Mouse (Mus musculus): ENCODE data around the gene Ap3d1. TPM values are rescaled to one million over a fixed set of nuclear protein-coding genes. Genes with fewer than 3 reads are reported as not detected.

Ap3d1 gene
- polyA plus RNA-seq, 2 experiments = 20.1 to 26.2 TPM

DNA sequence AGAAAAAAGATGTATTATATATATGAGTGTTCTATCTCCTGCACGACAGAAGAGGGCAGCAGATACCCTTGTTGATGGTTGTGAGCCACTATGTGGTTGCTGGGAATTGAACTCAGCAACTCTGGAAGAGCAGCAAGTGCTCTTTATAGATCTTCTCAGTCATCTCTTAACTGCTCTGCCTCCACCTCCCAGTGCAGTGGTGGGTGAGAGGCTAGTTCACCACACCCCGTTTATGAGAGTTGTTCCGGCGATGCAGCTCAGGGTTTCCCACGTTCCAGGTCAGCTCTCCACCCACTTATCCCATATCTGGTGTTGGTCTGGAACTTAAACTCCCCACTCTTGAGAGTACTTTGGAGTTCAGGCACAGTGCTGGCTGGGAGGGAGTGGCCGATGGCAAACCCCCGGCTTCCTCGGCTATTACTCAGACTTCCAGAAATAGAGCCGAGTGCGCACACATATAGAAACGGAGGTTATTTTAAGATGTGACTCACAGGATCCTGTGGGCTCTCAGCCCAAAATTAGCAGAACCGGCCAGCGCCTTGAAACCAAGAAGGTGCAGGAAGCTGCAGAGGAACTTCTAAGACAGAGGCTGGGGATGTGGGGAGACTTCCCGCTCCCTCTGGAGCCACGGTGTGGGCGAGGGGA, 9.2 kb upstream of the Ap3d1 start:
- Histone ChIP-seq H3K27ac (peak overlapping the region; percentile 12; the same call in 1 of the 2 replicates), H3K4me2 (ENCODE audit: low read depth) (peak overlapping the region; percentile 76), H3K27me3 (ENCODE audit: control insufficient read depth, insufficient read depth, low read length) (no peaks in the 10 kb centered on the region), H3K4me3 (ENCODE audit: insufficient read depth in 1 of 2, low read depth in 2 of 2, low read length in 2 of 2) (peak overlapping the region; percentile 8 to 34), H3K9ac (replicated peaks) (peak overlapping the region; percentile 23), H3K4me1 (replicated peaks; ENCODE audit: control insufficient read depth in 2 of 2, insufficient read depth in 2 of 2, low read length in 1 of 2) (peaks cover 17 to 19% of the 10 kb centered on the region in 2 experiments), H3K9me3 (ENCODE audit: control insufficient read depth, low read length) (no peaks in the 10 kb centered on the region), H3K36me3 (replicated peaks; ENCODE audit: control insufficient read depth, insufficient read depth, low read depth) (no peaks in the 10 kb centered on the region)
- TF ChIP-seq EP300 (IDR thresholded peaks at IDR 0.05; ENCODE audit: low read depth) (no peak), CTCF (IDR thresholded peaks at IDR 0.05; ENCODE audit: low read depth) (peak; percentile 64)
- DNase-seq (ENCODE audit: low read depth in 3 of 3, low spot score in 3 of 3) (no peak), ATAC-seq (ENCODE audit: insufficient read depth) (no peak)
- 2% methylated on average over 16 of the region's 16 CpGs for WGBS (ENCODE audit: insufficient replicate concordance)

DNA sequence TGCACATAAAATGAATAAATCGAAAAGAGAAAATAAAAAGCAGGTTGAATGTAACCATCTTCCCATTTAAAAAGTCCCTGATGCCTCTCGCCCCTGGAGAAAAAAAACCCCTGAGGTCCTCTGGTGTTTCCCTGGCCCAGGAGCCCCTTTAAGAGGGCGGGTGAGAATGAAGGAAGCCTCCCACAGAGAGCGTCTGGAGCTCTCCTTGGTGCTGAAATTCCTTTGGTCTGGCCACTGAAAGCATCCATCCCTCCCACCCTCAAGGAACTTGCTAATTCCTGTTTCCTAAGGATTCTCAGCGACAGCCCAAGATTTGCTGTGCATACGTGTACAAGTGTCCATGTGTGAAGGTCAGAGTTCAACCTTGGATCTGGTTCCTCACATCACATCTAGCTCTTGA, 6.5 kb upstream of the Ap3d1 start:
- H3K4me1 ChIP-seq (replicated peaks; ENCODE audit: control insufficient read depth in 2 of 2, insufficient read depth in 2 of 2, low read length in 1 of 2) = peaks cover 21 to 26% of the 10 kb centered on the region in 2 experiments
- ATAC-seq (ENCODE audit: insufficient read depth) (no peak), DNase-seq (ENCODE audit: low read depth in 3 of 3, low spot score in 3 of 3) (peak in 2 of 3 experiments; percentile 57 to 58)
- no peak overlapping the region for H3K4me3 ChIP-seq (ENCODE audit: insufficient read depth in 1 of 2, low read depth in 2 of 2, low read length in 2 of 2)
- no peaks in the 10 kb centered on the region for H3K9me3 ChIP-seq (ENCODE audit: control insufficient read depth, low read length)
- no peak overlapping the region for H3K4me2 ChIP-seq (ENCODE audit: low read depth)
- H3K36me3 ChIP-seq (replicated peaks; ENCODE audit: control insufficient read depth, insufficient read depth, low read depth) = no peaks in the 10 kb centered on the region
- TF ChIP-seq EP300 (IDR thresholded peaks at IDR 0.05; ENCODE audit: low read depth) (no peak), CTCF (IDR thresholded peaks at IDR 0.05; ENCODE audit: low read depth) (no peak)
- H3K9ac ChIP-seq (replicated peaks) = no peak overlapping the region
- 8% methylated on average over 6 of the region's 6 CpGs for WGBS (ENCODE audit: insufficient replicate concordance)
- H3K27ac ChIP-seq = no peak overlapping the region
- H3K27me3 ChIP-seq (ENCODE audit: control insufficient read depth, insufficient read depth, low read length) = no peaks in the 10 kb centered on the region

DNA sequence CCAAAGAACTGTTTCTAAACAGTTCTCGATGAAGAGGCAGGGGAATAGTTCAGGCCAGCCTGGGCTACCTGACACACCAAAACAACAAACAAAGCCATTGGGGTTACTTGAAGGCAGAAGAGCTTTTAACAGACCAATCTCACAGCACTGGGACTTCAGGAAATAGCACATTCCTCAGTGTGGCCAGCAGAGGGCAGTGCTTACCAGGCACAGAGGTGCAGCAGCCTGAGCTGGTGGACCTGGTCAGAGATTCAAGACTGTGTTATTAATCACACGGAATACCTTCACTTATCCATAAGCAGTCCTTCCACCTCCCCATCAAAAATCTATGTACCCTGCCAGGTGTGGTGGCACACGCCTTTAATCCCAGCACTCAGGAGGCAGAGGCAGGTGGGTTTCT, 5.3 kb upstream of the Ap3d1 start:
- H3K36me3 ChIP-seq (replicated peaks; ENCODE audit: control insufficient read depth, insufficient read depth, low read depth) = no peaks in the 10 kb centered on the region
- H3K4me1 ChIP-seq (replicated peaks; ENCODE audit: control insufficient read depth in 2 of 2, insufficient read depth in 2 of 2, low read length in 1 of 2) = peaks cover 21 to 25% of the 10 kb centered on the region in 2 experiments
- H3K9me3 ChIP-seq (ENCODE audit: control insufficient read depth, low read length) = no peaks in the 10 kb centered on the region
- peak; percentile 98 for TF ChIP-seq CTCF (IDR thresholded peaks at IDR 0.05; ENCODE audit: low read depth)
- TF ChIP-seq EP300 (IDR thresholded peaks at IDR 0.05; ENCODE audit: low read depth) = no peak
- ATAC-seq (ENCODE audit: insufficient read depth) (no peak), DNase-seq (ENCODE audit: low read depth in 3 of 3, low spot score in 3 of 3) (peak; percentile 57 to 64 (median 62))
- no peak overlapping the region for H3K27ac ChIP-seq
- no peak overlapping the region for H3K4me2 ChIP-seq (ENCODE audit: low read depth)
- WGBS (ENCODE audit: insufficient replicate concordance) = 8% methylated on average over 3 of the region's 3 CpGs
- no peak overlapping the region for H3K9ac ChIP-seq (replicated peaks)
- no peak overlapping the region for H3K4me3 ChIP-seq (ENCODE audit: insufficient read depth in 1 of 2, low read depth in 2 of 2, low read length in 2 of 2)
- no peaks in the 10 kb centered on the region for H3K27me3 ChIP-seq (ENCODE audit: control insufficient read depth, insufficient read depth, low read length)

DNA sequence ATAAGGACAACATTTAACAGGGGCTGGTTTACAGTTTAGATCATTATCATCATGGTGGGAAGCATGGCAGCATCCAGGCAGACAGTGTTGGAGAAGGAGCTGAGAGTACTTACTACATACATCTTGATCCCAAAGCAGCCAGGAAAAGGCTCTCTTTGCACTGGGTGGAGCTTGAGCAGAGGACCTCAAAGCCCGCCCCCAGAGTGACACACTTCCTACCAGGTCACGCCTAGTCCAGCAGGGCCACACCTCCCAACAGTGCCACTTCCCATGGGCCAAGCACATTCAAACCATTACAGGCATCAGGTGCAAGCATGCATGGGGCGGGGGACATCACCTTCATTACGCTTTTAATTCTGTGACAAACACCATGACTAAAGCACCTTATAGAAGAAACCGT, 2.2 kb upstream of the Ap3d1 start:
- Histone ChIP-seq H3K9ac (replicated peaks) (no peak overlapping the region), H3K36me3 (replicated peaks; ENCODE audit: control insufficient read depth, insufficient read depth, low read depth) (no peaks in the 10 kb centered on the region), H3K9me3 (ENCODE audit: control insufficient read depth, low read length) (no peaks in the 10 kb centered on the region), H3K27ac (peak overlapping the region; percentile 36; the same call in 1 of the 2 replicates), H3K4me3 (ENCODE audit: insufficient read depth in 1 of 2, low read depth in 2 of 2, low read length in 2 of 2) (no peak overlapping the region), H3K4me1 (replicated peaks; ENCODE audit: control insufficient read depth in 2 of 2, insufficient read depth in 2 of 2, low read length in 1 of 2) (peaks cover 19 to 29% of the 10 kb centered on the region in 2 experiments), H3K27me3 (ENCODE audit: control insufficient read depth, insufficient read depth, low read length) (no peaks in the 10 kb centered on the region), H3K4me2 (ENCODE audit: low read depth) (peak overlapping the region; percentile 31)
- DNase-seq (ENCODE audit: low read depth in 3 of 3, low spot score in 3 of 3) = peak; percentile 65 to 71 (median 66)
- WGBS (ENCODE audit: insufficient replicate concordance) = 24% methylated on average over 5 of the region's 5 CpGs
- TF ChIP-seq CTCF (IDR thresholded peaks at IDR 0.05; ENCODE audit: low read depth) (no peak), EP300 (IDR thresholded peaks at IDR 0.05; ENCODE audit: low read depth) (no peak)
- ATAC-seq (ENCODE audit: insufficient read depth) = peak; percentile 42

DNA sequence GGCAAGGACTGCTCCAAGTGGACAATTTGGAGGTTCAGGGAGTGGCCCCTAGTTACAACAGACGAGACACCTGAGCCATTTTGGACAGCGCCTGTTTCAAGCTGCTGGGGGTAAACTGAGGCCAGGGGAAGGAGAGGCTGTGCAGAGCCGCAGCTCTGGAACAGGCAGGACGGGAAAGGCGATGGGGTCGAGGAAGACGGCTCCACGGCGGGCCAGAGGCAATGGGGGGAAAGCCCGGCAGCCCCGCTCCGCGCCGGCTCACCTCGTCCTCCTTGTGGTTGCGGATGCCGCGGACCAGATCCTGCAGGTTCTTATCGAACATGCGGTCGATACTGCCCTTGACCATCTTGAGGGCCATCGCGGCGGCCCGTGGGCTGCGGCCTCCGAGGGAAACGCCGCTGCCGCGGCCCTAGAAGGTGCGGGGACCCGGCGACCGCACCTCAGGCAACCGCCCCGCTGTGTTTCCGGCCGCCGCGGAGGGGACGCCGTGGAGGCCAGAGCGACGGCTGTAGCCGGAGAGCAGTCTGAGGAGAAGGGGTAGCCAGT, 357 bp downstream of the Ap3d1 start:
- Histone ChIP-seq H3K27me3 (ENCODE audit: control insufficient read depth, insufficient read depth, low read length) (no peaks in the 10 kb centered on the region), H3K27ac (peak overlapping the region; percentile 59), H3K9me3 (ENCODE audit: control insufficient read depth, low read length) (no peaks in the 10 kb centered on the region), H3K4me3 (ENCODE audit: insufficient read depth in 1 of 2, low read depth in 2 of 2, low read length in 2 of 2) (peak overlapping the region; percentile 78 to 98), H3K9ac (replicated peaks) (peak overlapping the region; percentile 96), H3K4me2 (ENCODE audit: low read depth) (peak overlapping the region; percentile 99), H3K4me1 (replicated peaks; ENCODE audit: control insufficient read depth in 2 of 2, insufficient read depth in 2 of 2, low read length in 1 of 2) (peaks cover 21 to 32% of the 10 kb centered on the region in 2 experiments), H3K36me3 (replicated peaks; ENCODE audit: control insufficient read depth, insufficient read depth, low read depth) (no peaks in the 10 kb centered on the region; the same call in 1 of the 2 replicates)
- WGBS (ENCODE audit: insufficient replicate concordance) = under 1% methylated on average over 46 of the region's 46 CpGs
- TF ChIP-seq EP300 (IDR thresholded peaks at IDR 0.05; ENCODE audit: low read depth) = no peak
- TF ChIP-seq CTCF (IDR thresholded peaks at IDR 0.05; ENCODE audit: low read depth) = no peak
- peak; percentile 50 for ATAC-seq (ENCODE audit: insufficient read depth)
- DNase-seq (ENCODE audit: low read depth in 3 of 3, low spot score in 3 of 3) = peak in 1 of 3 experiments; percentile 17
